Mouse (Mus musculus): ENCODE measurements around the gene Krtap1-4. TPM values are rescaled to one million over a fixed set of nuclear protein-coding genes. Genes with fewer than 3 reads are reported as not detected.

The Krtap1-4 gene
- polyA plus RNA-seq, 1 experiment from 2014 or later, result not detected

DNA sequence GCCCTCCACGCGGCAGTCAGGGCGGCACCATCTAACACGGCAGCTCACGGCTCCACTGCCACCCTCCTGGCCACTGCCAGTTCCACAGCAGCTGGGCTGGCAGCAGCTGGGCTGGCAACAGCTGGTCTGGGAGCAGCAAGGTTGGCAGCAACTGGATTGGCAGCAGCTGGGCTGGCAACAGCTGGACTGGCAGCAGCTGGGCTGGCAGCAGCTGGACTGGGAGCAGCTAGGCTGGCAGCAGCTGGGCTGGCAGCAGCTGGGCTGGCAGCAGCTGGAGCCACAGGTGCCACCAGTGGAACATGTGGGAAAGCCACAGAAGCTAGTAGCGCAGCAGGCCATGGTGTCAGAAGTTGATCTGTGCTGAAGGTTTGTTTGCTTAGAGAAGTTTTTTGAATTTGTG, 7.5 kb upstream of the Krtap1-4 start, which contains the start of gene Krtap1-3:
Gene Krtap1-3 (minus strand): TSS at position 359 of the 400 bp plus-strand sequence.
- Histone ChIP-seq H3K36me3 (ENCODE audit: control insufficient read depth, insufficient read depth, low read length) (no peaks in the 10 kb centered on the region), H3K4me2 (ENCODE audit: low read length) (no peak within 1 kb of the TSS), H3K9ac (ENCODE audit: low read depth, low read length) (no peak within 1 kb of the TSS), H3K4me1 (ENCODE audit: control insufficient read depth, insufficient read depth, low read depth, low read length) (no peaks in the 10 kb centered on the region), H3K27ac (ENCODE audit: low read depth, low read length) (no peak within 1 kb of the TSS), H3K4me3 (ENCODE audit: low read length) (no peak within 1 kb of the TSS), H3K9me3 (ENCODE audit: control insufficient read depth, low read length) (no peaks in the 10 kb centered on the region), H3K27me3 (replicated peaks; ENCODE audit: control insufficient read depth, insufficient read depth, low read length) (no peaks in the 10 kb centered on the region)
- no peak for ATAC-seq
- 89% methylated on average over 6 of the region's 6 CpGs for WGBS

- H3K4me3 ChIP-seq (ENCODE audit: low read length), result no peak overlapping the region
- no peak overlapping the region for H3K27ac ChIP-seq (ENCODE audit: low read depth, low read length)
- no peaks in the 10 kb centered on the region for H3K36me3 ChIP-seq (ENCODE audit: control insufficient read depth, insufficient read depth, low read length)
- WGBS, result 89% methylated on average over 7 of the region's 7 CpGs
- H3K9me3 ChIP-seq (ENCODE audit: control insufficient read depth, low read length), result no peaks in the 10 kb centered on the region
- no peak for ATAC-seq
- H3K27me3 ChIP-seq (replicated peaks; ENCODE audit: control insufficient read depth, insufficient read depth, low read length), result no peaks in the 10 kb centered on the region
- no peak overlapping the region for H3K4me2 ChIP-seq (ENCODE audit: low read length)
- no peaks in the 10 kb centered on the region for H3K4me1 ChIP-seq (ENCODE audit: control insufficient read depth, insufficient read depth, low read depth, low read length)
- H3K9ac ChIP-seq (ENCODE audit: low read depth, low read length), result no peak overlapping the region
Measured at GRCm38 (mm10) chr11:99585096-99585495, 1.6 kb upstream of the Krtap1-4 start.

- no peak overlapping the region for H3K9ac ChIP-seq (ENCODE audit: low read depth, low read length)
- no peak overlapping the region for H3K4me3 ChIP-seq (ENCODE audit: low read length)
- H3K9me3 ChIP-seq (ENCODE audit: control insufficient read depth, low read length), result no peaks in the 10 kb centered on the region
- H3K27me3 ChIP-seq (replicated peaks; ENCODE audit: control insufficient read depth, insufficient read depth, low read length), result no peaks in the 10 kb centered on the region
- H3K27ac ChIP-seq (ENCODE audit: low read depth, low read length), result no peak overlapping the region
- WGBS, result 91% methylated on average over 6 of the region's 6 CpGs
- H3K4me2 ChIP-seq (ENCODE audit: low read length), result no peak overlapping the region
- no peaks in the 10 kb centered on the region for H3K4me1 ChIP-seq (ENCODE audit: control insufficient read depth, insufficient read depth, low read depth, low read length)
- ATAC-seq, result no peak
- H3K36me3 ChIP-seq (ENCODE audit: control insufficient read depth, insufficient read depth, low read length), result no peaks in the 10 kb centered on the region
Measured at GRCm38 (mm10) chr11:99581564-99581963, 1.9 kb downstream of the Krtap1-4 start.

- Histone ChIP-seq H3K9ac (ENCODE audit: low read depth, low read length) (no peak overlapping the region), H3K36me3 (ENCODE audit: control insufficient read depth, insufficient read depth, low read length) (no peaks in the 10 kb centered on the region), H3K4me1 (ENCODE audit: control insufficient read depth, insufficient read depth, low read depth, low read length) (no peaks in the 10 kb centered on the region), H3K9me3 (ENCODE audit: control insufficient read depth, low read length) (no peaks in the 10 kb centered on the region), H3K27ac (ENCODE audit: low read depth, low read length) (no peak overlapping the region), H3K27me3 (replicated peaks; ENCODE audit: control insufficient read depth, insufficient read depth, low read length) (no peaks in the 10 kb centered on the region), H3K4me3 (ENCODE audit: low read length) (no peak overlapping the region), H3K4me2 (ENCODE audit: low read length) (no peak overlapping the region)
- no peak for ATAC-seq
- WGBS, result 92% methylated on average over 5 of the region's 5 CpGs
Measured at GRCm38 (mm10) chr11:99581051-99581450, 2.4 kb downstream of the Krtap1-4 start.

- 86% methylated on average over 6 of the region's 6 CpGs for WGBS
- H3K27ac ChIP-seq (ENCODE audit: low read depth, low read length), result no peak within 1 kb of the TSS
- H3K27me3 ChIP-seq (replicated peaks; ENCODE audit: control insufficient read depth, insufficient read depth, low read length), result no peaks in the 10 kb centered on the region
- H3K9me3 ChIP-seq (ENCODE audit: control insufficient read depth, low read length), result no peaks in the 10 kb centered on the region
- no peaks in the 10 kb centered on the region for H3K36me3 ChIP-seq (ENCODE audit: control insufficient read depth, insufficient read depth, low read length)
- no peak for ATAC-seq
- no peak within 1 kb of the TSS for H3K4me2 ChIP-seq (ENCODE audit: low read length)
- H3K4me1 ChIP-seq (ENCODE audit: control insufficient read depth, insufficient read depth, low read depth, low read length), result no peaks in the 10 kb centered on the region
- no peak within 1 kb of the TSS for H3K4me3 ChIP-seq (ENCODE audit: low read length)
- H3K9ac ChIP-seq (ENCODE audit: low read depth, low read length), result no peak within 1 kb of the TSS
Measured at GRCm38 (mm10) chr11:99580636-99581035, 2.8 kb downstream of the Krtap1-4 start, which contains the start of gene Krtap1-5. TSS of gene Krtap1-5 (minus strand) at chr11:99581016.

- H3K9ac ChIP-seq (ENCODE audit: low read depth, low read length), result 0 out of 2 replicates have a peak overlapping the region, but pooled peaks have one; percentile 38
- ATAC-seq, result peak; percentile 72; the same call in 1 of the 2 replicates
- peak overlapping the region; percentile 50 for H3K4me2 ChIP-seq (ENCODE audit: low read length)
- no peaks in the 10 kb centered on the region for H3K9me3 ChIP-seq (ENCODE audit: control insufficient read depth, low read length)
- no peaks in the 10 kb centered on the region for H3K36me3 ChIP-seq (ENCODE audit: control insufficient read depth, insufficient read depth, low read length)
- no peak overlapping the region for H3K27ac ChIP-seq (ENCODE audit: low read depth, low read length)
- H3K4me3 ChIP-seq (ENCODE audit: low read length), result peak overlapping the region; percentile 13; the same call in 1 of the 2 replicates
- no peaks in the 10 kb centered on the region for H3K4me1 ChIP-seq (ENCODE audit: control insufficient read depth, insufficient read depth, low read depth, low read length)
- no peaks in the 10 kb centered on the region for H3K27me3 ChIP-seq (replicated peaks; ENCODE audit: control insufficient read depth, insufficient read depth, low read length)
- WGBS, result 2% methylated on average over 7 of the region's 7 CpGs
Measured at GRCm38 (mm10) chr11:99574106-99574505, 9.3 kb downstream of the Krtap1-4 start.

- H3K27me3 ChIP-seq (replicated peaks; ENCODE audit: control insufficient read depth, insufficient read depth, low read length), result no peaks in the 10 kb centered on the region
- H3K9me3 ChIP-seq (ENCODE audit: control insufficient read depth, low read length), result no peaks in the 10 kb centered on the region
- no peak for ATAC-seq
- H3K4me2 ChIP-seq (ENCODE audit: low read length), result no peak overlapping the region
- H3K27ac ChIP-seq (ENCODE audit: low read depth, low read length), result no peak overlapping the region
- no peaks in the 10 kb centered on the region for H3K36me3 ChIP-seq (ENCODE audit: control insufficient read depth, insufficient read depth, low read length)
- H3K4me1 ChIP-seq (ENCODE audit: control insufficient read depth, insufficient read depth, low read depth, low read length), result no peaks in the 10 kb centered on the region
- 32% methylated on average over 4 of the region's 4 CpGs for WGBS
- no peak overlapping the region for H3K4me3 ChIP-seq (ENCODE audit: low read length)
- no peak overlapping the region for H3K9ac ChIP-seq (ENCODE audit: low read depth, low read length)
Measured at GRCm38 (mm10) chr11:99573164-99573563, 10.3 kb downstream of the Krtap1-4 start.

- Histone ChIP-seq H3K27me3 (replicated peaks; ENCODE audit: control insufficient read depth, insufficient read depth, low read length) (no peaks in the 10 kb centered on the region), H3K27ac (ENCODE audit: low read depth, low read length) (no peak within 1 kb of the TSS), H3K4me2 (ENCODE audit: low read length) (no peak within 1 kb of the TSS), H3K9me3 (ENCODE audit: control insufficient read depth, low read length) (no peaks in the 10 kb centered on the region), H3K4me3 (ENCODE audit: low read length) (no peak within 1 kb of the TSS), H3K4me1 (ENCODE audit: control insufficient read depth, insufficient read depth, low read depth, low read length) (no peaks in the 10 kb centered on the region), H3K36me3 (ENCODE audit: control insufficient read depth, insufficient read depth, low read length) (no peaks in the 10 kb centered on the region), H3K9ac (ENCODE audit: low read depth, low read length) (no peak within 1 kb of the TSS)
- no peak for ATAC-seq
- WGBS, result 87% methylated on average over 7 of the region's 7 CpGs
Measured at GRCm38 (mm10) chr11:99566530-99566929, 16.9 kb downstream of the Krtap1-4 start, which contains the start of gene Krtap3-1. TSS of gene Krtap3-1 (minus strand) at chr11:99566630.

DNA sequence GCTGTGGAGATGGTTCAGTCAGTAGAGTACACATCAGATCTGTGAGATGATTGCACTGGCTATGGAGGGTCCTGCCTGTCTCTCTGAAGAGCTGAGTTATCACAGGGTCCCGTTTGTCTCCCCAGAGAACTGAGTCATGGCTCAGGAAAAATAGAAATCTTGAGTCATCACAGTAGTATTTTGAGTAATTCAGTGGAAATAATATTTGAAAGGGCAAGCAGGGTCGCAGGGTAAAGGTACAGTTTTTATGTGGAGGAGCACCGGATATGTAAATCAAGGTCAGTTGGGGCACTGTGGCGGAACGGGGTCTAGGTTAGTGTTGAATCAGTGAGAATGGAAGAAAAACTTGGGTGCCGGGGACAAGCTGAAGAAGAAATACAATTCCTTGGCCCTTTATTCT, 20.9 kb downstream of the Krtap1-4 start:
- WGBS, result 87% methylated on average over 6 of the region's 6 CpGs

DNA sequence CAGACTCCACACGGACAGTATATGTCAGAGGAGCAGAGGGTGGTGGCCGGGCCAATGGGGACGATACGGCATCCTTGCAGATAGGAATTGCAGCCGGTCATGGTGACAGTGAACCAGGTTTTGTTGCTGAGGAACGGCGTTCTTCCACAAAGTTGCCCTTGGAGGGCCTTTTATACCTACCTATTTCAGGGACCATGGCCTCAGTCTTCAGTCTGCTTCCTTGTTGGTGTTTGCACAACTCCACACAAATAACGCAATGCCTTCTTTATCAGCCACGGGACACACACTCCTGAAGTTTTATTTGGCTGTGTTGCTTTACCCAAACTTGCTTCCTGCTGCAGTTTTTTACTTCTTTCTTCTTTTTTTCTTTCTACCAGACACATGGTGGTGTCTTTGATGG, 24.1 kb downstream of the Krtap1-4 start, which contains the start of gene Gm11939:
Gene Gm11939 (minus strand): TSS at position 101 of the 400 bp plus-strand sequence.
- Histone ChIP-seq H3K36me3 (ENCODE audit: control insufficient read depth, insufficient read depth, low read length) (no peaks in the 10 kb centered on the region), H3K9ac (ENCODE audit: low read depth, low read length) (no peak within 1 kb of the TSS), H3K4me2 (ENCODE audit: low read length) (no peak within 1 kb of the TSS), H3K27ac (ENCODE audit: low read depth, low read length) (no peak within 1 kb of the TSS), H3K4me1 (ENCODE audit: control insufficient read depth, insufficient read depth, low read depth, low read length) (no peaks in the 10 kb centered on the region), H3K4me3 (ENCODE audit: low read length) (no peak within 1 kb of the TSS), H3K9me3 (ENCODE audit: control insufficient read depth, low read length) (no peaks in the 10 kb centered on the region), H3K27me3 (replicated peaks; ENCODE audit: control insufficient read depth, insufficient read depth, low read length) (no peaks in the 10 kb centered on the region)
- no peak for ATAC-seq
- WGBS, result 96% methylated on average over 9 of the region's 9 CpGs

More for the DNA sequence above, 20.9 kb downstream of the Krtap1-4 start:
- Histone ChIP-seq H3K27ac (ENCODE audit: low read depth, low read length) (no peak overlapping the region), H3K9me3 (ENCODE audit: control insufficient read depth, low read length) (no peaks in the 10 kb centered on the region), H3K4me2 (ENCODE audit: low read length) (no peak overlapping the region), H3K4me3 (ENCODE audit: low read length) (no peak overlapping the region), H3K9ac (ENCODE audit: low read depth, low read length) (no peak overlapping the region), H3K27me3 (replicated peaks; ENCODE audit: control insufficient read depth, insufficient read depth, low read length) (no peaks in the 10 kb centered on the region), H3K4me1 (ENCODE audit: control insufficient read depth, insufficient read depth, low read depth, low read length) (no peaks in the 10 kb centered on the region), H3K36me3 (ENCODE audit: control insufficient read depth, insufficient read depth, low read length) (no peaks in the 10 kb centered on the region)
- ATAC-seq, result no peak

Data from hindbrain, embryonic 16.5 days (tissue).